Mouse (Mus musculus): ENCODE results near the gene Amdhd2.

GRCm38 (mm10) chr17:24151890-24152563 is 11.5 kb downstream of the Amdhd2 start:
- no peak for TF ChIP-seq EP300 (IDR thresholded peaks at IDR 0.05; ENCODE audit: low read length)
- peak in 1 of 2 experiments; percentile 98; a peak in 3 of 4 replicates for TF ChIP-seq CTCF (conservative IDR thresholded peaks at IDR 0.05 in 1 of 2, IDR thresholded peaks at IDR 0.05 in 1 of 2; ENCODE audit: low read depth in 2 of 2, low read length in 2 of 2)
- TF ChIP-seq SIN3A (IDR thresholded peaks at IDR 0.05; ENCODE audit: low read length): no peak
- TF ChIP-seq IRF4 (IDR thresholded peaks at IDR 0.05; ENCODE audit: low read depth, low read length): peak; percentile 34; the same call in 1 of the 2 replicates
- TF ChIP-seq MYC (IDR thresholded peaks at IDR 0.05; ENCODE audit: low read depth, low read length): no peak; the same call in 1 of the 2 replicates
- TF ChIP-seq TBP (conservative IDR thresholded peaks at IDR 0.05; ENCODE audit: low read depth, low read length): no peak
- TF ChIP-seq POLR2AphosphoS2 (IDR thresholded peaks at IDR 0.05; ENCODE audit: low read depth, low read length): no peak
- no peak for TF ChIP-seq POLR2A (IDR thresholded peaks at IDR 0.05; ENCODE audit: low read depth, low read length)
- TF ChIP-seq USF2 (conservative IDR thresholded peaks at IDR 0.05; ENCODE audit: low read depth, low read length): no peak
- peak; percentile 30; the same call in 1 of the 2 replicates for TF ChIP-seq NELFE (IDR thresholded peaks at IDR 0.05; ENCODE audit: low read depth, low read length)
- TF ChIP-seq GABPA (IDR thresholded peaks at IDR 0.05; ENCODE audit: insufficient replicate concordance, low read depth, low read length): no peak
- TF ChIP-seq E2F4 (IDR thresholded peaks at IDR 0.05; ENCODE audit: insufficient replicate concordance, low read depth, low read length): no peak
